Mouse (Mus musculus) hindbrain, embryonic 12.5 days (tissue): ENCODE measurements around the gene Lhfpl4. TPM values are rescaled to one million over a fixed set of nuclear protein-coding genes. Genes with fewer than 3 reads are reported as not detected.

Source experiments
- ATAC-seq: fragments of 200-750 bp; cut with Nextera tagmentation; 2 replicates; pipeline ENCODE4 v1.8.0; 2017; ENCODE audit warnings: moderate TSS enrichment; ENCODE audit not compliant: low FRiP score
- H3K27ac ChIP-seq: fragments of 300-500 bp; sonication (generic); 2 replicates; pipeline ENCODE4 v1.5.1; 2016; ENCODE audit warnings: mild to moderate bottlenecking
- H3K27me3 ChIP-seq: fragments of 300-500 bp; sonication (generic); 2 replicates; pipeline ENCODE4 v1.6.1; 2016; ENCODE audit warnings: mild to moderate bottlenecking
- H3K36me3 ChIP-seq: fragments of 300-500 bp; sonication (generic); 2 replicates; pipeline ENCODE4 v1.6.1; 2016; ENCODE audit warnings: mild to moderate bottlenecking
- H3K4me1 ChIP-seq: fragments of 300-500 bp; sonication (generic); 2 replicates; pipeline ENCODE4 v1.6.1; 2016
- H3K4me2 ChIP-seq: fragments of 300-500 bp; sonication (generic); replicated peaks from 2 replicates; pipeline ENCODE4 v1.6.1; 2016; ENCODE audit warnings: mild to moderate bottlenecking
- H3K4me3 ChIP-seq: fragments of 300-500 bp; sonication (generic); 2 replicates; pipeline ENCODE4 v1.5.1; 2016; ENCODE audit warnings: mild to moderate bottlenecking
- H3K9ac ChIP-seq: fragments of 300-500 bp; sonication (generic); 2 replicates; pipeline ENCODE4 v1.6.1; 2016; ENCODE audit warnings: mild to moderate bottlenecking, moderate library complexity
- H3K9me3 ChIP-seq: fragments of 300-500 bp; sonication (generic); replicated peaks from 2 replicates; pipeline ENCODE4 v1.6.1; 2016; ENCODE audit warnings: mild to moderate bottlenecking
- WGBS: fragments of 180-500 bp; shearing (Covaris S2); methylation state at CpG from one replicate; pipeline ENCODE4 v1.1.7; 2016; 5-methylcytosine and 5-hydroxymethylcytosine counted together
- polyA plus RNA-seq: library from polyadenylated mRNA; unstranded; fragments of >200 nt; fragmentation: Nextera tagmentation; extraction: Ambion mirVana; gene quantifications from 2 replicates; pipeline ENCODE4 v1.2.1, GENCODE M21; 2016

Gene Lhfpl4
- polyA plus RNA-seq, 1 experiment from 2014 or later: 43.0 TPM

DNA sequence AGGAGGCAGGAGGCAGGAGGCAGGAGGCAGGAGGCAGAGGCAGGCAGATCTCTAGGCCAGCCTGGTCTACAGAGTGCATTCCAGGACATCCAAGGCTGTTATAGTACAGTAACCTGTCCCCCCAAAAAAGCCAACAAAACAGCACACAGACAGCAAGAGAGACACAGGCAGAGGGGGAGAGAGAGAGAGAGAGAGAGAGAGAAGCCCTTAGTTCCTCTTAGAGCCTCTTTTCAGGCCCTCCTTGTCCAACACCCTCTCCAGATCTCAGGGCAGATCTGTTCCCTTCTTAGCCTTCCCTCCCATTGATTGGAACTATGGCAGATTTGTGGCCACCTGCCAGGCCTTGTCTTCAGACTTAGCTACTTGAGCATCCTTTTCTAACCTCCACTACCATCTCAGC lies 31.7 kb downstream of the Lhfpl4 start:
- Histone ChIP-seq H3K36me3 (peaks cover 7% of the 10 kb centered on the region; the same call in 1 of the 2 replicates), H3K9ac (no peak overlapping the region), H3K4me3 (no peak overlapping the region), H3K27me3 (no peaks in the 10 kb centered on the region), H3K4me1 (peaks cover 5% of the 10 kb centered on the region), H3K4me2 (no peak overlapping the region), H3K27ac (no peak overlapping the region), H3K9me3 (no peaks in the 10 kb centered on the region)
- ATAC-seq: no peak

- Histone ChIP-seq H3K4me3 (no peak overlapping the region), H3K4me1 (peaks cover 5% of the 10 kb centered on the region), H3K27ac (no peak overlapping the region), H3K9me3 (no peaks in the 10 kb centered on the region), H3K9ac (no peak overlapping the region), H3K4me2 (no peak overlapping the region), H3K27me3 (no peaks in the 10 kb centered on the region), H3K36me3 (peaks cover 7% of the 10 kb centered on the region; the same call in 1 of the 2 replicates)
- 88% methylated on average over 1 of the region's 1 CpGs for WGBS
- no peak for ATAC-seq
Observed at GRCm38 (mm10) chr6:113161982-113162381, 33.2 kb downstream of the Lhfpl4 start.

GRCm38 (mm10) chr6:113160106-113160505 lies 35.1 kb downstream of the Lhfpl4 start:
- ATAC-seq: no peak
- Histone ChIP-seq H3K27ac (no peak overlapping the region), H3K27me3 (no peaks in the 10 kb centered on the region), H3K36me3 (peaks cover 16% of the 10 kb centered on the region), H3K9ac (no peak overlapping the region), H3K9me3 (no peaks in the 10 kb centered on the region), H3K4me1 (no peaks in the 10 kb centered on the region), H3K4me2 (no peak overlapping the region), H3K4me3 (no peak overlapping the region)
- 96% methylated on average over 10 of the region's 10 CpGs for WGBS

DNA sequence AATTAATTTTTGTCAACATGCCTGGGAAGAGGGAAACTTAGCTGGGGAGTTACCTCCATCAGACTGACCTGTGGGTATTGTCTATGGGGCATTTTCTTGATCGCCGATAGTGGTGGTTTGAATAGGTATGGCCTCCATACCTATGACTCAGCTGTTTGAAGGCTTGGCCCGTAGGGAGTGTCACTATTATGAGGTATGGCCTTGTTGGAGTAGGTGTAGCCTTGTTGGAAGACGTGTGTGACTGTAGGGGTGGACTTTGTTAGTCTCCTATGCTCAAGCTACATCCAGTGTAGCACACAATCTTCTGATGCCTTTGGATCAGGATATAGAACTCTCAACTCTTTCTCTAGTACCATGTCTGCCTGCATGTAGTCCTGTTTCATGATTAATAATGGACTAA lies 39.1 kb downstream of the Lhfpl4 start:
- WGBS: 89% methylated on average over 4 of the region's 4 CpGs
- no peaks in the 10 kb centered on the region for H3K9me3 ChIP-seq
- no peak overlapping the region for H3K27ac ChIP-seq
- no peak overlapping the region for H3K4me3 ChIP-seq
- H3K27me3 ChIP-seq: no peaks in the 10 kb centered on the region
- H3K9ac ChIP-seq: no peak overlapping the region
- H3K36me3 ChIP-seq: peaks cover 55% of the 10 kb centered on the region
- H3K4me2 ChIP-seq: no peak overlapping the region
- no peaks in the 10 kb centered on the region for H3K4me1 ChIP-seq
- ATAC-seq: no peak

DNA sequence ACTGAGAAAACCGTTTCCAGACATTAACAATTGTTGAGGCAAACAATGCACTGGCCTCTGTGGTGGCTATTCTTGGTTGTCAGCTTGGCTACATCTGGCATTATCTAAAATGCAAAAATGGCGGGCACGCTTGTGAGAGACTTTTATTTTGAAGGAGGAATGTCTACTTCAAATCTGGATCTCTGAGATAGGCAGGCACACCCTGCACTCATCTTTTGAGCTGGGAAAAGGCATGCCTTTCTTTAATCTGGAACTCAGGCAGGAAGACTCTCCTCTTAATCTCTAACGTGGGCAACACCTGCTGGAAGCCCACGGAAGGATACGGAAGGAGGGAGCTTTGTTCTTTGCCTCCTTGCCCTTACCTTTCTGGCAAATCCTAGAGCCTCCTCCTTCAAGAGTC lies 40.3 kb downstream of the Lhfpl4 start:
- Histone ChIP-seq H3K27ac (no peak overlapping the region), H3K4me3 (no peak overlapping the region), H3K4me1 (no peaks in the 10 kb centered on the region), H3K9ac (no peak overlapping the region), H3K4me2 (no peak overlapping the region), H3K27me3 (no peaks in the 10 kb centered on the region), H3K36me3 (peaks cover 61% of the 10 kb centered on the region), H3K9me3 (no peaks in the 10 kb centered on the region)
- 86% methylated on average over 6 of the region's 6 CpGs for WGBS
- no peak for ATAC-seq

DNA sequence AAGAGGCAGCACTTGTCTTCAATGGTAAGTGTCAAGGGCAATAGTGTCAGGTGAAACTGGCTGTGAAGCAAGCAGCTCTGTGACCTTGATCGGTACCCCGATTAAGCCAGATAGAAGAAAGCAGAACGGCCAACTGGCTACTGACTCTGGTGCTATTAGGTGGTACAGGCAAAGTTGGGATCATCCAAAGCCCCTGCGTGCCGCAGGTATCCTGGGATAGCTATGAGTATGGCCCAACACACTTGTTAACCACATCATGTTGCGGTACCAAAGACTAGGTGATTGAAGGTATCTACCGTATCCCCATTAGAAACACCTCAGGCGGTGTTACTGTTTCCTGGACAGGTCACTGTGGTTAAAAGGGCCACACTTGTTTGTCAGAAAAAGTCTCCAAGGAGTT lies 41.1 kb downstream of the Lhfpl4 start:
- Histone ChIP-seq H3K27ac (no peak overlapping the region), H3K36me3 (peaks cover 67% of the 10 kb centered on the region), H3K4me1 (no peaks in the 10 kb centered on the region)

GRCm38 (mm10) chr6:113145249-113145648 lies 49.9 kb downstream of the Lhfpl4 start:
- Histone ChIP-seq H3K4me1 (no peaks in the 10 kb centered on the region), H3K27ac (no peak overlapping the region), H3K4me3 (no peak overlapping the region), H3K9ac (no peak overlapping the region), H3K9me3 (no peaks in the 10 kb centered on the region), H3K36me3 (peaks cover 77% of the 10 kb centered on the region), H3K27me3 (no peaks in the 10 kb centered on the region), H3K4me2 (no peak overlapping the region)
- WGBS: 97% methylated on average over 4 of the region's 4 CpGs
- ATAC-seq: no peak

More for the DNA sequence above, 41.1 kb downstream of the Lhfpl4 start:
- no peak overlapping the region for H3K4me3 ChIP-seq
- H3K9ac ChIP-seq: no peak overlapping the region
- H3K9me3 ChIP-seq: no peaks in the 10 kb centered on the region
- no peak for ATAC-seq
- H3K27me3 ChIP-seq: no peaks in the 10 kb centered on the region
- WGBS: 97% methylated on average over 8 of the region's 8 CpGs
- H3K4me2 ChIP-seq: no peak overlapping the region

- H3K36me3 ChIP-seq: peaks cover 73% of the 10 kb centered on the region
- H3K4me1 ChIP-seq: no peaks in the 10 kb centered on the region
- no peaks in the 10 kb centered on the region for H3K9me3 ChIP-seq
- no peak overlapping the region for H3K4me2 ChIP-seq
- WGBS: 100% methylated on average over 1 of the region's 1 CpGs
- H3K27me3 ChIP-seq: no peaks in the 10 kb centered on the region
- no peak overlapping the region for H3K9ac ChIP-seq
- no peak for ATAC-seq
- H3K4me3 ChIP-seq: no peak overlapping the region
- no peak overlapping the region for H3K27ac ChIP-seq
Observed at GRCm38 (mm10) chr6:113144764-113145163, 50.4 kb downstream of the Lhfpl4 start.

DNA sequence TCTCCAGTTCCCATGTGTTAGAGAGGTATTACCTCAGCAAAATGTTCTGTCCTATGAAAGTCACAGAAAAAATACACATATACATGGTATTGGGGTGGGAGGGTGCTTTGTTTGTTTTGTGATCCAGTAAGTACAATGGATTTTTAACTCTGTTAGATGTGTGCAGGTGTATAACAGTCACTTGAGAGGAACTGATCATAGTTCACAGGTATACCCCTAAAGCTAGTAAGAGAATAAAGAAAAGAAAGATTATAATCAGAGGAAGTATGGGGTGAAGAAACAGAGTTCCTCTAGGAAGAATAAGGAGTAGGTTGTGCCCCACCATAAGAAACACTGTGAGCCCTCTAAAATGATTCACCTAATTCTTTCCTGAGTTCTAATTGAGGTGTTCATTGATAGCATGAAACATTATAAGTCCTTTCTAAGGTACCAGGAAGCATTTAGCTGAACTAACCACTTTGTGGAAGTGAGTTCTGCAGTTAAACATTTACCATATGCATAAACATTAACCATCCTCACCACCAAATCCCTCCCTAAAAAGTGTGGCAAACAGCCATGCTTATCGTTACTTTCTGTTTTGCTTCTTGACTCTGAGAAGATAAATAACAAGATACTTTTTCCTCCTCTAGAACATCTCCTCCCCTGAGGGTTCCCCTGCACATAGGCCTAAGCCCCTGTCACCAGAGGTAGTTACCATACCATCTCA lies 53.6 kb downstream of the Lhfpl4 start:
- ATAC-seq: no peak
- Histone ChIP-seq H3K9me3 (no peaks in the 10 kb centered on the region), H3K4me2 (no peak overlapping the region), H3K27me3 (no peaks in the 10 kb centered on the region), H3K27ac (no peak overlapping the region), H3K9ac (no peak overlapping the region), H3K4me1 (no peaks in the 10 kb centered on the region), H3K4me3 (no peak overlapping the region), H3K36me3 (peaks cover 70% of the 10 kb centered on the region)
- WGBS: 75% methylated on average over 1 of the region's 1 CpGs

GRCm38 (mm10) chr6:113133360-113133759 lies 61.8 kb downstream of the Lhfpl4 start:
- WGBS: 77% methylated on average over 2 of the region's 2 CpGs
- no peak overlapping the region for H3K9ac ChIP-seq
- no peaks in the 10 kb centered on the region for H3K4me1 ChIP-seq
- H3K27ac ChIP-seq: no peak overlapping the region
- H3K36me3 ChIP-seq: peaks cover 48% of the 10 kb centered on the region
- no peaks in the 10 kb centered on the region for H3K27me3 ChIP-seq
- H3K9me3 ChIP-seq: no peaks in the 10 kb centered on the region
- no peak overlapping the region for H3K4me2 ChIP-seq
- no peak overlapping the region for H3K4me3 ChIP-seq
- ATAC-seq: no peak

DNA sequence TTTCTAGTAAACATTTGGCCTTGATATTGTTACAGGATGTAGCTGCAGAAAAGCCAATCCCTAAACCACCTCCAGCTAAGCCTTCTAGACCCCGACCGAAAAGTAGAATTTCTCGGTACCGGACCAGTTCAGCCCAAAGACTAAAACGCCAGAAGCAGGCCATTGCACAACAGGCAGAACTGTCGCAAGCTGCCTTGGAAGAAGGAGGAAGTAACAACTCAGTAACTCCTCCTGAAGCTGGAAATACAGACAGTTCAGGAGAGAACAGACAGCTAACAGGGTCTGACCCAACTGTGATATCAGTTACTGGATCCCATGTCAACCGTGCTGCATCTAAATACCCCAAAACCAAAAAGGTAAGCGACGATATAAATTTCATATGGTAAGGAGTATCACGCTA lies 74.4 kb downstream of the Lhfpl4 start:
- WGBS: 93% methylated on average over 10 of the region's 10 CpGs
- Histone ChIP-seq H3K4me1 (no peaks in the 10 kb centered on the region), H3K9me3 (no peaks in the 10 kb centered on the region), H3K4me2 (no peak overlapping the region), H3K27ac (no peak overlapping the region), H3K4me3 (no peak overlapping the region), H3K9ac (no peak overlapping the region), H3K36me3 (peaks cover 67% of the 10 kb centered on the region), H3K27me3 (no peaks in the 10 kb centered on the region)
- ATAC-seq: no peak
